Mouse (Mus musculus) E14TG2a.4 (cell line): ENCODE data around the gene Xpo6.

Experiments
- H3K27me3 ChIP-seq: 2 replicates; pipeline ENCODE4 v1.6.1; 2014; ENCODE audit warnings: low read length, control low read depth; ENCODE audit not compliant: insufficient read depth
- H3K36me3 ChIP-seq: 2 replicates; pipeline ENCODE4 v1.6.1; 2014; ENCODE audit warnings: low read length, control low read depth; ENCODE audit not compliant: insufficient read depth
- H3K4me1 ChIP-seq: replicated peaks from 2 replicates; pipeline ENCODE4 v1.6.1; 2014; ENCODE audit warnings: low read depth, low read length, control low read depth
- H3K4me3 ChIP-seq: replicated peaks from 2 replicates; pipeline ENCODE4 v1.5.1; 2014; ENCODE audit warnings: mild to moderate bottlenecking, low read length
- H3K9me3 ChIP-seq: 2 replicates; pipeline ENCODE4 v1.6.1; 2014; ENCODE audit warnings: low read length, control low read depth
- CTCF ChIP-seq: conservative IDR thresholded peaks from 2 replicates; pipeline ENCODE4 v1.5.1; 2014; ENCODE audit warnings: low read length
- NANOG ChIP-seq: IDR thresholded peaks from 2 replicates; pipeline ENCODE4 v1.6.1; 2014; ENCODE audit warnings: borderline replicate concordance, low read length, mixed read lengths
- POU5F1 ChIP-seq: IDR thresholded peaks from 2 replicates; pipeline ENCODE4 v1.6.1; 2014; ENCODE audit warnings: low read length, borderline replicate concordance

Gene Xpo6

DNA sequence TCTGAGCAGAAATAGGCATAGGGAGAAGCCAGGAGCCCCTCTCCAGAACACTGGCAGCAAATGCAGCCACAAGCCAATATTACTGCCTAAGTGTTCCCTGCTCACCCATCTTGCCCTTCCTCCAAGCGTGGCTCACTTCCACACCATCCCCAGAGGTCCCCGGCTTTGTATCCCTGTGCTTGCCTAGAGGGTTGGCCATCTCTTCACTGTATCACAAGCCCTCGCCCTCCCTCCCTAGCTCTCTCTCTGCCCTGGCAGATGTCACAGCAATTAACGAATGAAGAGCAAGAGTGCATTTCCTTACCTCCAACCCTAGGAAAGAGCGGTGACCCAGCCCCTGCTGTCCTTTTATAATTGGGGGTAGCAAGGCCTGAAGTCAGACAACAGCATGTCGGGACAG is 148.4 kb downstream of the Xpo6 start:
- peaks cover 68% of the 10 kb centered on the region for H3K27me3 ChIP-seq
- no peak for TF ChIP-seq NANOG
- no peak for TF ChIP-seq CTCF
- TF ChIP-seq POU5F1, result no peak
- no peaks in the 10 kb centered on the region for H3K9me3 ChIP-seq
- no peaks in the 10 kb centered on the region for H3K36me3 ChIP-seq
- H3K4me1 ChIP-seq, result peaks cover 26% of the 10 kb centered on the region
- no peak overlapping the region for H3K4me3 ChIP-seq
